Mouse (Mus musculus) E14TG2a.4 (cell line): ENCODE results near the gene Trim2.

Experiments
- CTCF ChIP-seq: conservative IDR thresholded peaks from 2 replicates; pipeline ENCODE4 v1.5.1; 2014; ENCODE audit warnings: low read length
- NANOG ChIP-seq: IDR thresholded peaks from 2 replicates; pipeline ENCODE4 v1.6.1; 2014; ENCODE audit warnings: borderline replicate concordance, low read length, mixed read lengths
- POU5F1 ChIP-seq: IDR thresholded peaks from 2 replicates; pipeline ENCODE4 v1.6.1; 2014; ENCODE audit warnings: low read length, borderline replicate concordance

GRCm38 (mm10) chr3:84177834-84178233 is 128.8 kb downstream of the Trim2 start:
- TF ChIP-seq CTCF (no peak), NANOG (no peak), POU5F1 (no peak)
